Mouse (Mus musculus): Measurements from ENCODE around the gene Tmem8b.

Gene Tmem8b

GRCm38 (mm10) chr4:43713652-43714219, 45.0 kb downstream of the Tmem8b start:
- no peak for DNase-seq (ENCODE audit: low spot score in 2 of 2)

DNA sequence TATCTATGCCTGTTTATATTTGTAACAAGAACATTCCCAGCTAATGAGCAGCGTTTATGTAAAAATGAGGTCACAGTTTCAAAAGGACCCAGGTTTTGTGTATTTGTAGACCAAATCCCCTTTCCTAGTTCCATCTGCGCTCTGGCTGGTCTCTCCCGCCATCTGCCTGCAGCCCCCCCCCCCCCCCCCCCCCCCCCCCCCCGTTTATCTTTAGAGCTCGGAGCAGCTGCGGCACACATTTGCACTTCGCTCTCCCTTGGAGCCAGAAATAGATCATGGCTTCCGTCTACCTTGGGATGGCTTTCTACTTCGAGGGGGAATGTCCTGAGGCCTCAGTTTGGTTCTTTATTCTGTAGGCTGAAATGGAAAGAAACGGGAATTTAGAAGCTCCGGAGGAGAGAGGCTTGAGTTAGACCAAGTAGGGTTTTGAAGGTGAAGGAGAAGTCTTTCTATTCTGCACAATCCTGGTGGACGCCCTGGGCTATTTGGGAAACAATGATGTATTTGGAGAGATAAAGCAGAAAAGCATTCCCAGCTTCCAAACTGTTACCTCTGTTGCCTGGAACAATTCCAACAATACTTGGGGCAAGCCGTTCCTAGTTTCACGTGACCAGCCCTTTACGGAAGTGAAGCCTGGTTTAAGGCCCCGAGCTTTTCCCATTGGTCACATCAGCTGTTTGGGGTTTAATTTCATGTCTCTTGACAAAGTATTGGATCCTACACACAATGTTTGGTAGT, 51.9 kb downstream of the Tmem8b start:
- DNase-seq (ENCODE audit: low spot score in 2 of 2) = no peak

DNA sequence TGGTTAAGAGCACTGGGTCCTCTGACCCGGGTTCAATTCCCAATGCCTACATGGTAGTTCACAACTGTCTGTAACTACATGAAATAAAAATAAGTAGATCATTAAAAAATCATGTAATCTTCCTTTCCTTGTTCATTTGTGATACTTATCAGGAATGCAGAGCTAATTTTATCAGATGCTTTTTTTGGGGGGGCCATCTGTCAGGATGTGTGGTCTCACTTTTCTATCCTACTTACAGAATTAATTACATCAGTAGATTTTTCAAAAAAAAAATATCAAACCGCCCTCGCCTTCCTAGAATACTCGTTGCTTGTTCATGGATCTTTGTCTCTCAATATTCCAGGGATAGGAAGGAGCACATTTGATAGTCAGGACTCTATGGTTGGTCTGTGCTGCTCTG, 53.4 kb downstream of the Tmem8b start:
- DNase-seq (ENCODE audit: low spot score in 2 of 2) = no peak

DNA sequence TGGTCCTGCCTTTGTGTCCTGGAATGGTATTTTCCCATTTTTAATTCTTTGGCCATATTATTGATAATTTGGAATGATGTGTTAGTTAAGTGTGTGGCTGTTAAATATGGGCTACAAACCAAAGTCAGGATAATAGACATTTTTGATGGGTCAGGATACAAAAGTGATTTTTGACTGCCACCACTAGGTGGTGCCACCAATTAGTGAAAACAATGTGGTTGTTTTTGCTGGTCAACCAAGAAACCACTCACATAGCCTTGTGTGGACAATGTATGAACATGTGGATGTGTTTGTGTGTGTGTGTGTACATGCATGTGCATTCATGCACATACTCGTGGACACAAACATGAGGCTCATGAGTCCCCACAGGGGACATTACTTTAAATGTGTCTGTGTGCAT, 56.0 kb downstream of the Tmem8b start:
- DNase-seq (ENCODE audit: low spot score in 2 of 2) = no peak

GRCm38 (mm10) chr4:43726228-43726993, 57.6 kb downstream of the Tmem8b start:
- DNase-seq (ENCODE audit: low spot score in 2 of 2) = no peak

DNA sequence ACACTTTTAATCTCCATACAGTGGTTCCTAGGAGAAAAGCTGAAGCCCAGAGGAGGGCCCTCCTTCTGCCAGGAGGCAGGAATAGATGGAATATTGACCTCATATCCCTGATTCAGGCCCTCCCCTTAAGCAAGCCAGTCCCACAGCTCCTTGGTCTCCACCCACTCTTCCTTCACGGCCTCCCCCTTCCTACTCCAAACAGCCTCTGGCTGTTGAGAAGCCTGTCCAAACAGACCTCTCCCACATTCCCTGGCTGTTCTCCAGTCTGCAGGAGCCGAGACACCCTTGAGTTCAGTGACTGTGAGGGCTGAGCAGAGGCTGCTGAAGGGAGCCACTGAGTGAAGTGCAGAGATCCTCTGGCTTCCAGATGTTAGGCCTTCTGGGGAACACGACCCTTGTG, 58.2 kb downstream of the Tmem8b start, which contains the start of gene Hrct1:
TSS of gene Hrct1 (plus strand) at position 194 of the 400 bp plus-strand sequence.
- DNase-seq (ENCODE audit: low spot score in 2 of 2) = peak; percentile 78 to 82

DNA sequence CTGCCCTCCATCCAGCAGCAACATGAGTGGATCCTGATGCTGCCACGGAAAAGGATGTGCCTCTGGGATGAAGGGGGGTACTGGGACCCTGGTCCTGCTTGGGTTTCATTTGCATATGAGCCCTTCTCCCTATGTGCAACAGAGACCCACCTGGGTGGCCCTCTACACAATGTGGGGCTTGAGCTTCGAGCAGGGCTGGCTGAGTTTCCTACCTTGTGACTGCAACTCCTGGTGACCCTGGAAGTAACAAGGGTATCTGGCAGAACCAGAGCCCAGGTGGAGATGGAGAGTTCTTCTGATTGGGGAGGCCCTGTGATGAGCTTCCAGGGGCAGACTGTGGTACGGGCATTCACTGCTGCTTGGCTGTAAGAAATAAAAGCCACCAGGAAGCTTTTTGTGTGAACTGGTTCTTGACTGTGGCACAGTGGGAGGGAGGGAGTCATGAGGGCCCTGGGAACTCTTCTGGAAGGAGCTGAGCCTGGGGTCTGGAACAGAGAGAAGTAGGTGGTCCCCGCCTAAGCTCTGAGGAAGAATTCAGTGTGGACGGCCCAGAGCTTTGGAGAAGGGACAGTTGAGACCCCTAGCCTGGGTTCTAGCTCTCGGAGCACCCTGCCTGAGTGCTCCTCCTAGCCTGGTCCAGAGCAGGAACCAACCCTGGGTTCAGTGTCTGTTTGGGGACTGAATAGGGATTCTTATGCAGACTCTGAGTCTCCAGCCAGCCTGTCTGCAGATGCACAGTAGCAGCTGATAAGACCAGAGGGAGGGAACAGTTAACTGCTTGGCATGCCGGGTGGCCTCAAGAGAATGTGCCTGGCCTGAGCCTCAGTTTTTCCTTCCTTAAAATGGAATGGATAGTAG, 59.2 kb downstream of the Tmem8b start:
- DNase-seq (ENCODE audit: low spot score in 2 of 2) = peak in 1 of 2 experiments; percentile 33

DNA sequence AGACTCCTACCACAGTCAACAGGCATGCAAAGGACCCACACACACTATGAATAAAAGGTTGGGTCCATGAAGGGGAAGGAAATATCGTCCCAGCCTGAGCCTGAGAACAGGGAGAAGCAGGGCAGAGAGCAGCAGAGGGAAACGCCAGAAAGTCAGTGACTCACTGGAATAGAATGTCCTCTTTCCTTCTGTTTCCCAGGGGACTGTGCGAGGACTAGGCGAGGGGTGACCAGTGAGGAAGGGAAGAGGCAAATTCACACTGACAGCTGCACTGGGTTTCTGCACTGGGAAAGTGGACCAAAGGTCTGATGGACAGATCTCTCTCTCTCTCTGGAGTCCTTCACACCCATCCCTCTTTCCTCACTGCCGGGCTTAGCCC, 59.8 kb downstream of the Tmem8b start:
- DNase-seq (ENCODE audit: low spot score in 2 of 2) = peak in 1 of 2 experiments; percentile 53

DNA sequence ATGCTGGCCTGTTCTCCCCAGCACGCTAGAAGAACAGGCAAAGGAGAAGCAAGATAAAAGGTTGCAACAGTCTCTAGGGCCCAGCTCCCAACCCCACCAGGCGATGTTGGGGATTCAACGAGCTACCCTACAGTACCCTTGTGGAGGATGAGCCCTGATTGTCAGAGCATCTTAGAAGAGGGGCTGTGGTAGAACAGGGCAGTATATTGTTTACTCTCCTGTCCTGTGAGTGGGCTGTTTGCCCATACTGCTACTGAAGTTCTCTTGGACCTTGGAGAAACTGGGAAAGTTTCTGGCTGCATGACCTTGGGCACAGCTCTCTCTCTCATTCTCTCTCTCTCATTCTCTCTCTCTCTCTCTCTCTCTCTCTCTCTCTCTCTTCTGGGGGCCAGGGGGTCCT, 60.4 kb downstream of the Tmem8b start:
- no peak for DNase-seq (ENCODE audit: low spot score in 2 of 2)

DNA sequence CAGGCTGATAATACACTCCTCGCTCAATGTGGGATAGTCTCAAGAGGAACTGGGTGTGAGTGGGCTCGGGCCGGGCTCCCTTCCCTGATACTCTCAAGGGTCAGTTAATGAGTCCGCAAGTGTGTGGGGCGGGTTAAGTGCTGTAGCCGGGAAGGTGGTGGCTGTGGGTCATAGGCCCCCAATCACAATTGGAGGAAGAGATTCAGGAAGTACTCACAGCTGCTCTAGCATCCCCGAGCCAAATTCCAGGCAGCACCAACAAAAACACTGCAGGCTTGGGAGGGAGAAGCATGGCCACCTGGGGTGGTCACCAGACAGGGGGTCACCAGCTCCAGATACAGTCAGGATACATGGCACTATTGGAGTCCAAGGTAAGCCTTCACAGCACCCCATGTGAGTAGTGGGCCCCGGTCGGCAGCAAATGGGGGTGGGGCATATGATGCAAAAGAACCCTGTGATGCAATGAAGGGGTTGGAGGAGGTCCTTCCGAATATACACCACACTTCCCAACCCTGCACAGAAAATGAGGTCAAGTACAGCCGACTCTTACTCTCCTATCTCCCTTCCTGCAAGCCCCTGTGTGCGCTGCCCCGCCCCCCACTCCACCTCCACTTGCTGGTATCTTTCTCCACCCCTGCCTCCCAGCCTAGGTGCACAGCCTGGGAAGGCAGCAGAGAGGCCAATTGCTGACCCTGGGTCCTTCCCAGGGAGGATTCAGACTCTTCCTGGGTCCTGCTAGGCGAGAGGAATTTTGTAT, 61.2 kb downstream of the Tmem8b start, which contains the start of gene Spaar:
TSS of gene Spaar (plus strand) at position 241 of the 757 bp plus-strand sequence.
- peak in 1 of 2 experiments; percentile 42 for DNase-seq (ENCODE audit: low spot score in 2 of 2)

DNA sequence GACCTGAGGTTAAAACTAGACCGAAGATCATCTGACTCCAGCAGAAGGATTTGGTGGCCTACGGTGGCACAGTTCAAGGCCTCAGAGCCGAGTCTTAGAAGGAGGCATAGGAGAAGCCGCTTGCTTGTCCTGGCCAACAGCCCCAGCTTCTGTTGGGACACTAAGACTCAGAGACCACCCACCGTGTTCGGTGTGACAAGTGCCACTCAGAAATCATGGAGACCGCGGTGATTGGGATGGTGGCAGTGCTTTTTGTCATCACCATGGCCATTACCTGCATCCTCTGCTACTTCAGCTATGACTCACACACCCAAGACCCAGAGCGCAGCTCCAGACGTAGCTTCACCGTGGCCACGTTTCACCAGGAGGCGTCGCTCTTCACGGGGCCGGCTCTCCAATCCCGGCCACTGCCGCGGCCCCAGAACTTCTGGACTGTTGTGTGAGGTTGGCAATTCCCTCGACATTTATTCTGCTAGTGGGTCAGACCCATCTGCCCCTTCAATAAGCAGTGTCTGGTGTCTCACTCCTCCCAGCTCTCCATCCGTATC, 62.1 kb downstream of the Tmem8b start:
- no peak for DNase-seq (ENCODE audit: low spot score in 2 of 2)

DNA sequence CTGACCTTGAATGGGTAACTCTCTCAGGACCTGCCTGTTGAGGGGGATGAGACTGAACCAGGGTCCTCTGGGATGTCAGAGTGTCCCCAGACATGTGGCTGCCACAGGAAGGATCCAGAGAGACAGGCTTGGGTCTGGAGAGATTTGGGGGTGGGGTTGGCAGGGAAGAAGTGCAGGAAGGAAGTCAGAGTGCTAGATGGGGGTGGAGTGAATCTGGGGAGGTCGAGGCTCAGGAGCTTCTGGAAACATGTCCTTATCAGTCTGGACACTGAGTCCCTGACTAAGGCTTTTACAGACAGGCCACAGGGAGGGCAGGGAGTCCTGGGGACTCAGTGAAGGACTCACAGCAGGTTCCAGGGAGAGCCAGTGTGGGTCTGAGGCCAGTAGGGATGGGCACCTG, 63.4 kb downstream of the Tmem8b start:
- no peak for DNase-seq (ENCODE audit: low spot score in 2 of 2)

GRCm38 (mm10) chr4:43733186-43733585, 64.4 kb downstream of the Tmem8b start:
- no peak for DNase-seq (ENCODE audit: low spot score in 2 of 2)

GRCm38 (mm10) chr4:43737144-43737543, 68.4 kb downstream of the Tmem8b start:
- DNase-seq (ENCODE audit: low spot score in 2 of 2) = no peak

DNA sequence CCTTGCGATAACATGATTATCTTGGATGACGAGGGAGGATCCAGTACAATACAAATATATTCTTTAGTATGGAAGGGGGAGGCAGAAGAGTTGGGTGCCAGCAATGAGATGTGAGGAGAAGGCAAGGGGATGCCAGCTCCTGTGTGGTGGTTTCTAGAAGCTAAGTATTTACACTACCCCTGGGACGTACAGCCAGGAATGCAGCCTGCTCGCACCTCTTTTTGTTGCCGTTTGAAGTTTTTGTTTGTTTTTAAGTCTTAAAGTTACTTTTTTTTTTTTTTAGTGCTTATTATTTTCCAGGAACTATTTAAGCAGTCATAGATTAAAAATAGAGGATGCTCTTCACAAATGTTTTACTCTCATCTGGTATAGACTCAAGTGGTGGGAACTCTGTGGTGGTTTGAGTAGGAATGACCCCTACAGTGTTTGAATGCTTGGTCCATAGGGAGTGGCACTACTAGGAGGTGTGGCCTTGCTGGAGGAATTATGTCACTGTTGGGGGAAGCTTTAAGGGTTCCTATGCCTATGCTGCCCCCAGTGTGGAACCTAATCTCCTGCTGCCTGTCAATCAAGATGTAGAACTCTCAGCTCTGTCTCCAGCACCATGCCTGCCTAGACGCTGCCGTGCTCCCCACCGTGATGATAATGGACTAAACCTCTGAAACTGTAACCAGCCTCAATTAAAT, 70.4 kb downstream of the Tmem8b start:
- DNase-seq (ENCODE audit: low spot score in 2 of 2) = no peak

DNA sequence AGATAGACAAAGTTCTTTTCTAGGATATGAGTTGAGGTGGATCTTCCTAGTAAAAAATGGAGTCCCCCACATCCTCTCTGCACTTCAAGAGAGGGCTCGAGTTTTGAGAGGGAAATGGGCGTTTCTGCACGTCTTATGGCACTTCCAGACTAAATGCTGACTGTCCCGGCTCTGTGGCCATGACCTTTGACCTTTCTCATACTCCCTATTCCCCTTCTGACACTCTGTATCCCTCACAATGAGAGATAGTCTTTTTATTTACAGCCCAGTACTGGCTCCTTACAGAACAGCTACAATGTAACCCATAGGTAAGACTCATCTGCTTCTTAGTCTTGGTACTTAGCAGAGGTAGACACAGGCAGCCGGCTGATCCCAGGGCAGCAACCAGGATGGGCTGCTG, 72.8 kb downstream of the Tmem8b start:
- no peak for DNase-seq (ENCODE audit: low spot score in 2 of 2)
